Mouse (Mus musculus) intestine, embryonic 16.5 days (tissue): ENCODE results near the gene Tnrc6b. TPM values are rescaled to one million over a fixed set of nuclear protein-coding genes. Genes with fewer than 3 reads are reported as not detected.

ENCODE experiments used
- ATAC-seq: fragments of 200-750 bp; cut with Nextera tagmentation; 2 replicates; pipeline ENCODE4 v1.8.0; 2017; ENCODE audit warnings: moderate TSS enrichment, moderate library complexity
- H3K27ac ChIP-seq: fragments of 300-500 bp; sonication (generic); 2 replicates; pipeline ENCODE4 v1.5.1; 2014; ENCODE audit warnings: mild to moderate bottlenecking, low read length
- H3K27me3 ChIP-seq: fragments of 300-500 bp; sonication (generic); replicated peaks from 2 replicates; pipeline ENCODE4 v1.6.1; 2014; ENCODE audit warnings: low read length, control low read depth, mixed read lengths; ENCODE audit not compliant: control insufficient read depth, insufficient read depth
- H3K36me3 ChIP-seq: fragments of 300-500 bp; sonication (generic); 2 replicates; pipeline ENCODE4 v1.6.1; 2014; ENCODE audit warnings: low read length, control low read depth; ENCODE audit not compliant: control insufficient read depth, insufficient read depth
- H3K4me1 ChIP-seq: fragments of 300-500 bp; sonication (generic); 2 replicates; pipeline ENCODE4 v1.6.1; 2014; ENCODE audit warnings: low read length, control low read depth, mixed read lengths; ENCODE audit not compliant: control insufficient read depth, insufficient read depth
- H3K4me2 ChIP-seq: fragments of 300-500 bp; sonication (generic); 2 replicates; pipeline ENCODE4 v1.6.1; 2014; ENCODE audit warnings: low read depth, low read length, control low read depth
- H3K4me3 ChIP-seq: fragments of 300-500 bp; sonication (generic); 2 replicates; pipeline ENCODE4 v1.5.1; 2014; ENCODE audit warnings: mild to moderate bottlenecking, low read length
- H3K9ac ChIP-seq: fragments of 300-500 bp; sonication (generic); 2 replicates; pipeline ENCODE4 v1.6.1; 2014; ENCODE audit warnings: low read depth, low read length
- H3K9me3 ChIP-seq: fragments of 300-500 bp; sonication (generic); 2 replicates; pipeline ENCODE4 v1.6.1; 2016; ENCODE audit warnings: low read length, control low read depth; ENCODE audit not compliant: control insufficient read depth
- WGBS: fragments of 180-500 bp; shearing (Covaris S2); extraction: QIAGEN DNeasy Blood & Tissue Kit; methylation state at CpG from one replicate; pipeline ENCODE4 v1.1.7; 2014; 5-methylcytosine and 5-hydroxymethylcytosine counted together
- polyA plus RNA-seq: library from polyadenylated mRNA; unstranded; fragments of >200 nt; fragmentation: Nextera tagmentation; extraction: Ambion mirVana; gene quantifications from 2 replicates; pipeline ENCODE4 v1.2.1, GENCODE M21; 2015

Tnrc6b gene
- polyA plus RNA-seq, 1 experiment from 2014 or later, result 18.0 TPM

DNA sequence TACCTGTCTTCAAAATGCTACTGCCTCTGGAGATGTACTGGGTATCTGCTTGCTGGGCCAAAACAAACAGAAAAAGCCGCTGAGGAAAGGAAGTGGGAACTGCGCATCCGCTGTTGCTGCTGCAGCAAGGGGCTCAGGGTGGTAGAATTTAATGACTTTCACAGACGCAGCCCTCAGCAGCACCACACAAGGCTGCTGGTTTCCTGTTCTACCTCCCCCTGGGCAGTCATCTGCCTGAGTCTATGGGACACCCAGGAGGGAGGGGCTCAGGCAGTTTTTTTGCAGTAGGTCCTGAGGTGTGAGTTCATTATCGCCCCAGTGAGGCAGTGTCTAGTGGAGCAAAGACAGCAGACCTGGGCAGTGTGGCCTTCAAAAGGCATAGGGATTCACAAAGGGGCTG lies 13.5 kb upstream of the Tnrc6b start:
- H3K9me3 ChIP-seq, result no peaks in the 10 kb centered on the region
- no peak for ATAC-seq
- no peak overlapping the region for H3K4me2 ChIP-seq
- H3K36me3 ChIP-seq, result no peaks in the 10 kb centered on the region
- H3K9ac ChIP-seq, result no peak overlapping the region
- no peak overlapping the region for H3K4me3 ChIP-seq
- 51% methylated on average over 5 of the region's 5 CpGs for WGBS
- H3K4me1 ChIP-seq, result peaks cover 9% of the 10 kb centered on the region
- no peak overlapping the region for H3K27ac ChIP-seq
- no peaks in the 10 kb centered on the region for H3K27me3 ChIP-seq

DNA sequence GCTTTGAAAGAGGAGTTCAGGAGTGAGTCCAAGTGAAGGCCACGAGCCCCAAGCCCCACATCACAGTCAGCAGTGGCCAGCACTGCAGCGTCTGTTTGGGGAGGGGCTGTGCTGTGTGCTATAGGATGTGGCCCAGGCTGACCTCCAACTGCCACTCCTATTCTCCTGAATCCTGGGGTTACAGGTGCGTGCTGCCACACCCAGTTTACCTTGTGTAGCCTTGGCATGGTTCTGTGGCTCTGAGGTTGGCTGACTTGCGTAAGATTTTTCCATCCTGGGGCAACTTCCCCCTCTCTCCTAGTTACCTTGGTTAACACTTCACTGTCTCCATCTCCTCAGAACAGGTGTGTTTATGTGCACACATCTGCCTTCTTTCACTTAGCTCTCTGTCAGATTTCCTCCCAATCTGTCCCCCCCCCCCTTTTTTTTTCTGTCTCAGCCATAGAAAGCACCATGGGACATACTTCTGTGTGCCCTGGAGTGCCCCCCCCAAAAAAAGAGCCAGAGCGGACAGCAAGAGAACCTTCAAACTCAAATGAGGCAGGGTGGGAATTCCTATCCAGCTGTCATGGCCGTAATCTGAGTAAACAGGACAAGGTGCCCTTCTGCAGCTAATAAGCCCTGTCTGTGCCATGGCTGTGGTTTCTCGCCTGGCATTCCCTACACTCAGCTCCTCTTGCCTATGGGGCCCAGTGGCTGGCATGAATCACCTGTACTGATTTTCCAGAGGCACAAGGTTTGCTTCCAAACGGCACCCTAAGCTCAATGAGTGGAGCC lies 9.4 kb upstream of the Tnrc6b start:
- no peaks in the 10 kb centered on the region for H3K27me3 ChIP-seq
- H3K4me3 ChIP-seq, result no peak overlapping the region
- peak; percentile 45; the same call in 1 of the 2 replicates for ATAC-seq
- H3K9ac ChIP-seq, result no peak overlapping the region
- H3K4me2 ChIP-seq, result no peak overlapping the region
- no peaks in the 10 kb centered on the region for H3K36me3 ChIP-seq
- WGBS, result 58% methylated on average over 8 of the region's 8 CpGs
- H3K4me1 ChIP-seq, result peaks cover 7% of the 10 kb centered on the region
- no peaks in the 10 kb centered on the region for H3K9me3 ChIP-seq
- no peak overlapping the region for H3K27ac ChIP-seq

GRCm38 (mm10) chr15:80702910-80703309 lies 8.2 kb upstream of the Tnrc6b start:
- Histone ChIP-seq H3K27ac (no peak overlapping the region), H3K36me3 (no peaks in the 10 kb centered on the region), H3K4me1 (peaks cover 15% of the 10 kb centered on the region), H3K9ac (no peak overlapping the region), H3K9me3 (no peaks in the 10 kb centered on the region), H3K27me3 (no peaks in the 10 kb centered on the region), H3K4me2 (no peak overlapping the region), H3K4me3 (no peak overlapping the region)
- no peak for ATAC-seq
- WGBS, result 87% methylated on average over 5 of the region's 5 CpGs

DNA sequence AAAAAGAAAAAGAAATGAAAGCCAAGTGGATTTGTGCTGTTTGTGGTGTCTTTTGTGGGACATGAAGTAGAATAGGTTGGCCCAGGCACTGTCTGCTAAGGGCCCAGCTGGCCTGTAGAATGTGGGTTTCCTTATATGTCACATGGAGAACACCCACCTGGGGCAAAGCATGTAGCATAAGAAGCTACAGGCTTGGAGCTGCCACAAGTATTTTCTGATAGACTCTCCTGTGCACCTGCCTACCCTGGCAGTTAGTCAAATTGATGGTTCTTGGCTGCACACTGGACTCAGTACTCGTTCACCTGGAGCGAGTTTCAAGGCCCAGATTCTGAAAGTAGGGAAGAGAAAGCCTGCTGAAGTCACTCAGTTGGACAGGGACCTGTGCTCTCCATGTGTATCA lies 7.6 kb upstream of the Tnrc6b start:
- Histone ChIP-seq H3K9ac (no peak overlapping the region), H3K4me1 (peaks cover 15% of the 10 kb centered on the region), H3K36me3 (no peaks in the 10 kb centered on the region), H3K27me3 (no peaks in the 10 kb centered on the region), H3K9me3 (no peaks in the 10 kb centered on the region), H3K4me3 (no peak overlapping the region), H3K4me2 (no peak overlapping the region), H3K27ac (no peak overlapping the region)
- no peak for ATAC-seq
- WGBS, result 74% methylated on average over 2 of the region's 2 CpGs

DNA sequence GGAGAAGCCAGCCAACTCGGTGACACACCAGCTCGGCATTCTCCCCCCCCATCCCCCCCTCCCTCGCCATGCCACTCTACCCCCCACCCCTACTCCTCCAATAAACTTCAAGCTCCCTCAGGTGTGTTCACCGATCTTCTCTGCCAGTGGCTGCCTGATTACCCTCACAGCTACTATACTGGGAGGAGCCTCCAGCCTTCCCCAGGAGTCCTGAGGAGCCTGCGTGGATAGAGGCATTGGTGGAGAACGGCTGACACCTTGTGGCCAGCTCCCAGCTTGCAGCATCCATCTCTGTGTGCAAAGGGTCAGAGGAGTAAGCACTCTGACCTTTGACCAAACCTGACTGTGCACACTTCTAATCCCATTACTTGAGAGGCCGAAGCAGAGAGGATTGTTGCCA lies 6.8 kb upstream of the Tnrc6b start:
- Histone ChIP-seq H3K27ac (no peak overlapping the region), H3K36me3 (no peaks in the 10 kb centered on the region), H3K4me1 (peaks cover 15% of the 10 kb centered on the region), H3K27me3 (no peaks in the 10 kb centered on the region), H3K4me3 (no peak overlapping the region), H3K9me3 (no peaks in the 10 kb centered on the region), H3K9ac (no peak overlapping the region), H3K4me2 (0 out of 2 replicates have a peak overlapping the region, but pooled peaks have one; percentile 14)
- peak; percentile 86 for ATAC-seq
- 3% methylated on average over 7 of the region's 7 CpGs for WGBS

GRCm38 (mm10) chr15:80705828-80706549 lies 5.1 kb upstream of the Tnrc6b start:
- no peak for ATAC-seq
- H3K4me1 ChIP-seq, result peaks cover 15% of the 10 kb centered on the region
- WGBS, result 29% methylated on average over 18 of the region's 18 CpGs
- peak overlapping the region; percentile 84 for H3K27ac ChIP-seq
- no peaks in the 10 kb centered on the region for H3K9me3 ChIP-seq
- peak overlapping the region; percentile 53; the same call in 1 of the 2 replicates for H3K9ac ChIP-seq
- peak overlapping the region; percentile 68 for H3K4me2 ChIP-seq
- no peaks in the 10 kb centered on the region for H3K36me3 ChIP-seq
- no peaks in the 10 kb centered on the region for H3K27me3 ChIP-seq
- H3K4me3 ChIP-seq, result peak overlapping the region; percentile 38

- Histone ChIP-seq H3K4me2 (peak overlapping the region; percentile 68), H3K9ac (0 out of 2 replicates have a peak overlapping the region, but pooled peaks have one; percentile 53), H3K4me3 (peak overlapping the region; percentile 38), H3K36me3 (no peaks in the 10 kb centered on the region), H3K27me3 (no peaks in the 10 kb centered on the region), H3K4me1 (peaks cover 15% of the 10 kb centered on the region), H3K27ac (peak overlapping the region; percentile 84), H3K9me3 (no peaks in the 10 kb centered on the region)
- ATAC-seq, result no peak
- 16% methylated on average over 11 of the region's 11 CpGs for WGBS
Measured at GRCm38 (mm10) chr15:80706596-80706995, 4.5 kb upstream of the Tnrc6b start.

DNA sequence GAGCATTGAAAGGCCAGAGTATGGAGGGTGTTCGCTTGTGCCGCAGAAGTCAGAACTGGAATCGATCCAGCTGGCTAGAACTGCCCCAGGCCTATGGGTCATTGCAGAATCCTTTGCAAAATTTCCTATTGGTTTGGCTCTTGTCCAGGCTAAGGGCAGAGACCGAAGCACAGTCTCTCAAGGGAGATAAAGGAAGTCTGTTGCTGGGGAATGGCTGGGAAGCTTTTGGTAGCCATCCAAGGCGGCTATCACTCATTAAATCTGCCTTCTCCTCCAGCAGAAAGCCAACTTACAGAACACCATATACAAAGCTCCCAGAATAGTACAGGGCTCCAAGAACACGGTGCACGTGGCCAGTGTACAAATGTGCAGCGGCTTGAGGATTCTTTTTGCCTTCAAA lies 4.0 kb upstream of the Tnrc6b start:
- peaks cover 16% of the 10 kb centered on the region for H3K4me1 ChIP-seq
- H3K9me3 ChIP-seq, result no peaks in the 10 kb centered on the region
- peak overlapping the region; percentile 68; the same call in 1 of the 2 replicates for H3K4me2 ChIP-seq
- H3K4me3 ChIP-seq, result no peak overlapping the region; the same call in 1 of the 2 replicates
- H3K27me3 ChIP-seq, result no peaks in the 10 kb centered on the region
- WGBS, result 39% methylated on average over 8 of the region's 8 CpGs
- peak overlapping the region; percentile 84 for H3K27ac ChIP-seq
- no peak for ATAC-seq
- H3K9ac ChIP-seq, result 0 out of 2 replicates have a peak overlapping the region, but pooled peaks have one; percentile 23
- no peaks in the 10 kb centered on the region for H3K36me3 ChIP-seq

DNA sequence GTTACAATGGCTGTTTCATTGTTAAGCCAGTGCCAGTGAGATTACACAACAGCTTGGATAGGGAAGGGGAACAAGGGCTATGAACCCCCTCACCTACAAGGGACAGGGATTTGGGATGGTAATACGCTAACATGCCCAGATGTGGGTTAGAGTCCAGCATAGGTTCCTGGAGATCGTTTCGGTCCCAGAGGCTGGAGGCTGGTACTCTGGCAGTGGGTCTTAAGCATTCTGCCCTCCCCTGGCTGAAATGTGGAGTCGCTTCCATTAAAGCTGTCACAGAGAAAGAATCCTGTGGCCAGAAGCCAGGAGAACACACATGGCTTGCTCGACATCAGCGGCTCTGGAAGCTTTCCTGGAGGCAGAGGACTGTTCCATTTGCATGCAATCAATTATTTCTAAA lies 1.5 kb upstream of the Tnrc6b start:
- Histone ChIP-seq H3K9ac (no peak overlapping the region), H3K4me3 (no peak overlapping the region), H3K4me2 (no peak overlapping the region), H3K27me3 (no peaks in the 10 kb centered on the region), H3K36me3 (no peaks in the 10 kb centered on the region), H3K27ac (no peak overlapping the region), H3K4me1 (peaks cover 22% of the 10 kb centered on the region), H3K9me3 (no peaks in the 10 kb centered on the region)
- WGBS, result 41% methylated on average over 6 of the region's 6 CpGs
- ATAC-seq, result no peak
